Mouse (Mus musculus) adipocyte (in vitro differentiated cells): ENCODE data around the gene Rtn2.

Experiments used
- DNase-seq: peaks from one replicate; pipeline ENCODE4 v3.0.0-alpha.2; 2016; ENCODE audit warnings: low spot score

Gene Rtn2

DNA sequence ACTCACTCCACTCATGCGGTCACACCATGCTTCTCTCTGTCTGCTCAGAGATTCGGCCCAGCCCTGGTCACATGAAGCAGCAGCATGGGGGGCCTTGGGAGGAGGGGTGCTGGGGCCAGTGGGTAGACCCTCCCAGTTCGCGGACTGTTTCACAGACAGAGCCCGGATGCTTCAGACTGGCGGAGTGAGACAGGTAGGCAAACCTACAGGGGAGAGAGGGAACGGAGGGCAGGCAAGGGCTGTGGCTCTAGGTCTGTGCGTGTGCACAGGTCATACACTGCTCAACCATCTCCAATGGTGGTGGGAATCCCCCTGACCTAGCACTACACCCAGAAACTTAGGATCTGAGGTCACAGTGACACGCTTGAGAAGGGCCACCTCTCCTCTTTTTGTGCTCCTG, 37.0 kb downstream of the Rtn2 start:
- no peak for DNase-seq

- DNase-seq, result peak; percentile 89
These were observed 37.5 kb downstream of the Rtn2 start for GRCm38 (mm10) chr7:19319906-19320305.

DNA sequence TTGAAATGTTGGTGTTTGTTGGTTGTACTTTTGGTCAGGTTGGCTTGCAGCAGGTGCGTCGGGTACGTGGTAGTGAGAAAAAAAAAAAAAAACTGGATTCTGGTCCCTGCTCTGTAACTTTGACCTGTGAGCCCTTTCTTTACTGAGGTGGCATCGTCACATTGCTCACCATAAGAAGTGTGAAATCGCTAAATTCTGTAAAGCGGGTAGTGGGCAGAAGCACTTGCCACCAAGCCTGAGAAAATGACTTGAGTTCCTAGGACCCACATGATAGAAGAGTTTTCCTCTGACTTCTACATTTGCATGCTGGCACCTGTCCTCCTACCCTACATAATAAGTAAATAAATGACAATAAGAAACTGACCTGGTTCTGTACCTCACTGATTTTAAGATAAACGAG, 38.2 kb downstream of the Rtn2 start:
- no peak for DNase-seq

DNA sequence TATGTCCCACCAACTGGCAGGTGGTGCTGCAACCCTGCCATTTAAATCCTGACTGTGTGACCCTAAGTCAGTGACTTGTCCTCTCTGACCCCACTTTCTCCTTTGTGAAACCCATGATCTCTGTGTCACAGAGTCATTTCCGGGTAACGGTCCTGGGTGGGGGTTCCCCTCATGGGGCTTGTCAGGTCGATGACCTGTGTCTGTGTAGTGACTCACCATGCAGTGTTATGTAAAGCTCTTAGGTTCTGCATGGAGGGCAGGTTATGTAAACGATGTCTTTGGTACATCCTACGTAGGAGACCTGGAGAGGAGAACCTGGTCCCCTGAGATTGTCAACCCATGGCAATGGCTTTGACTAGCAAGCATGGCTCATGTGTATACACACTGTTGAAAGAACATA, 39.0 kb downstream of the Rtn2 start:
- DNase-seq, result no peak

GRCm38 (mm10) chr7:19322489-19322888, 40.1 kb downstream of the Rtn2 start:
- DNase-seq, result no peak

DNA sequence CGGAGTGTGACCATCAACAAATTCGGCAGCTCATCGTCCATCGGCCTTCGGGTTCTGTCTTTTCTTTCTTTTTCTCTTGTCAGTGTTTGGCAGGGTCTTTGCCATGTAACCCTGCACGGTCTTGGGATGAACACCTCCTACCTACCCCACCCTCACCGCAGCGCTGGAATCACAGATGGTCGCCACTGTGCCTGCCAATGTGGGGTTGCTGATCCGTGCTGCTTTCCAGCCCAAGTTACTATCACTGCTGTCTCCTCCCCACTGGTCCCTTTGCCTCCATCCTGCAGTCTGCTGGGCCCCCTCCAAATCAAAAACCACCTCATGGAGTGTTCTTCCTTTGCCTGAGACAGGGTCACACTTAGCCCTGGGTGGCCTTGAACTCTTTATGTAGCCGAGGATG, 41.8 kb downstream of the Rtn2 start:
- no peak for DNase-seq

- no peak for DNase-seq
These were observed 43.1 kb downstream of the Rtn2 start for GRCm38 (mm10) chr7:19325262-19326199.

- DNase-seq, result no peak
These were observed 43.9 kb downstream of the Rtn2 start for GRCm38 (mm10) chr7:19326359-19326758.

- peak; percentile 74 for DNase-seq
These were observed 44.7 kb downstream of the Rtn2 start for GRCm38 (mm10) chr7:19327128-19327527.

DNA sequence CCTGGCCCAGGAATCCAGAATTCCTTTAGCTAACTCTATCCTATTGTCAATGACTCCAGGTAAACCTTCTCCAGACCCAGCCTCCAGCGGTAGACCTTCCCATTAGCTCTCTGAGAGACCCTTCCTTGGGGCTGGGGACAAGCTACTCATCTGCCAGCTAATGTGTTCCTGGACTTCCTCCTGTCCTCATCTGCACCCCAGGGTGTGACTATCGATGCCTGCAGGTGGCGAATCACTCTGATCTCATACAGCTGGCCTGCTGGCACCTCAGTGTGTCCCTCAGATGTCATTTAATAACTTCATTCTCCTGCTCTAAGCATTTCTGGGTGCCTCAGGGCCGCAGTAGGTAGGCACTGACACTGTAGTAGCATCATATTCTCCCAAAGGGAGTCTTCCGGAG, 45.4 kb downstream of the Rtn2 start:
- no peak for DNase-seq

DNA sequence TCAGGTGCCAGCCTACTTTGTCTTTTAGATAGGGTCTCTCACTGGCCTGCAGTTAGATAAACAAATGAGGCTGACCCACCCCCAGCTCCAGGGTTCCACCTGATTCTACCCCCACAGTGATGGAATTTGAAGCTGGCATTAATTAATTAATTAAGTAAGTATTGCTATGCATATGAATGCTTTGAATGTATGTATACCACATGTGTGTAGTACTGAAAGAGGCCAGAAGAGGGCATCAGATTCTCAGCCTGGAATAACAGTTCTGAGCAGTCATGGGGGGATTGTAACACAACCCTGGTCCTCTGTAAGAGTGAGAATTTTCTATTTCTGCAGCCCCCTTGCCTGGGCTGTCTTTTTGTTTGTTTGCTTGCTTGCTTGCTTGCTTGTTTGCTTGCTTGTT, 46.0 kb downstream of the Rtn2 start:
- no peak for DNase-seq

- DNase-seq, result no peak
These were observed 49.5 kb downstream of the Rtn2 start for GRCm38 (mm10) chr7:19331910-19332309.

GRCm38 (mm10) chr7:19332709-19333352, 50.4 kb downstream of the Rtn2 start:
- DNase-seq, result peak; percentile 51

GRCm38 (mm10) chr7:19335583-19335982, 53.2 kb downstream of the Rtn2 start:
- no peak for DNase-seq

DNA sequence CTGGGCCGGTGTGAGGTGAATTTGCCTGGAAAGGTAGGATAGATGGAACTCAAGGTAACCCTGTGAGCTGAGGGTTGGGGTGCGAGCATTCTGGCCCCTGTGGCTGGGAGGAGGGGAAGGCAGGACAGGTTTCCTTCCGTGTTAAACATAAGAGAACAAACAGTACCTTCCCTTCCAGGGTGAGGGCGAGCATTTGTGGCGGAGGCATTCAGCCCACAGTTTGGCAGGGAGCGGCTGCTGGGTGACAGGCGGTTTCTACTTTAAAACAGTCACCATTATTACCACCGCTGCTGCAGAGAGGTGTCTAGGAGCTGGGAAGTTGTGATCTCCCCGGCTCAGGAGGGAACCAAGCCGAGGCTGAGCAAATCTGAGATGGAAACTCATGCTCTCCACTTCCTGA, 54.7 kb downstream of the Rtn2 start:
- DNase-seq, result no peak

DNA sequence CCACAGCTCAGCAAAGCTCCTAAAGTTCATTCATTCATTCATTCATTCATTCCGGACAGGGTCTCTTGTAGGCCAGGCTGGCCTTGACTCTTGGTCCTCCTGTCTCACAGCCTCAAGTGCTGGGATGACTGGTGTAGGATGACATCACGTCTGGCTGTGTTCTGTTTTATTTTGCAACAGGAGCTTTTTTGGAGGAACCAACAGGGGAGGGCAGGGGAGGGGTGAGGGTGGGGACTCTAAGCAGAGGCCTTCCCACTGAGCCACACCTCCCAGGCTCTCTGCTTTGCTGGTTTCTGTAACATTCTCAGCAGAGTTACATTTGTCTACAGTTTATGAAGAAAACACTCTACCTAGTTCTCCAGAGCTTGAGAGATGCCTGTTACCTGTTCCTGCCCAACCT, 55.6 kb downstream of the Rtn2 start:
- peak; percentile 73 for DNase-seq

GRCm38 (mm10) chr7:19338596-19338995, 56.2 kb downstream of the Rtn2 start:
- peak; percentile 62 for DNase-seq

- no peak for DNase-seq
These were observed 58.8 kb downstream of the Rtn2 start for GRCm38 (mm10) chr7:19341250-19341649.

DNA sequence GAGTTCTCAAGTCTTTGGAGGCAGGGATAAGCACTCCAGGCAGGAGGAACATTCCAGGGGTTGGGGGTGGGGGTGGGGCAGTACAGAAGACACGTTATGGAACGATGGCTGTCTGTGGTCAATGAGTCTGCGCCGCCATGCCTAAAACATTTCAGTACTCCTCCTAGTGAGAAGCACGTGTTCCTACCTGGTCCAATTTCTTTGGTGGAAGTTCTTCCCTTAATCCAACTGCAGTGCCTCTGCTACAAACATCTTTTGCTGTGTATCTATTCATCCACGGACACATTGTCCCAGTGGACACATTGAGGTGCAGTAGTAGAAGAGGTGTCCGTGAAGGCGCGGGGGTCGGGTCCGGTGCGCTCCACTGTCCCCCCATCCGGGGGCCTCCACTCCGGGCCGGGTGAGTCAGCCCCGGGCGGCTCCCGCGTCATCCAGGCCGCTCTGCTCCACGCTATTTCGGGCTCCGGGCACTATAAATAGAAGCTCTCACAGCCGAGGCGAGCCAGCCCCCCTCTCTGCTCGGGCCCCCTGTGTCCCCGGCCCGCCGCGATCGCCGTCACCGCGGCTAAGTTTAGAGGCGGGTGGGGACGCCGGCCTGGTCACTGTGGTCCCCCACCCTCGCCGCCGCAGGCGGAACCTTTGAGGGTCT, 59.5 kb downstream of the Rtn2 start:
- no peak for DNase-seq

DNA sequence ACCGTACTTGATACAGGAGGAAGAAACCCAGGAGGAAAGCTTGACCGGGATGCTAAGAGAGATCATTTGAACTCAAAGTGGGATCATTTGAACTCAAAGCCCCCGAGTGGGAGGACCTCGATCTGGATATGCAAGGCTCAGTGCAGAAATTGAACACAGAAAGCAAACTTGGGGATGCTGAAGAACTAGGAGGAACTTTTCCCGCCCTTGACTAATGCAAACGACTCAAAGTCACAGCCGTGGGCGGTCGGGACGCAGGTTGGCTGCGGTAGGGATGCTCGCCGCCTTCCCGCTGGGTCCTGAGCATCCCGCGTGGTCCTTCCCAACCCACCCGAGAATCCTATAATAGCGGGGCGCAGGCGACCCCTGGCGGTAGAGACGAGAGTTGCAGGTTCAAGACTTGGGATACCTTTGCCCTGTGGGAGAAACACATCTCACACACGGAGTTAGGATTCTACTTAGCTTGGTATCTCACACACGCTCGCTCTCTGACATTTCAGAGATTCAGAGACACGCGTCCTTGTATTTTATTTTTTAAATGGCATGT, 60.1 kb downstream of the Rtn2 start:
- peak; percentile 70 for DNase-seq

- DNase-seq, result peak; percentile 88
These were observed 60.9 kb downstream of the Rtn2 start for GRCm38 (mm10) chr7:19343210-19343808.

DNA sequence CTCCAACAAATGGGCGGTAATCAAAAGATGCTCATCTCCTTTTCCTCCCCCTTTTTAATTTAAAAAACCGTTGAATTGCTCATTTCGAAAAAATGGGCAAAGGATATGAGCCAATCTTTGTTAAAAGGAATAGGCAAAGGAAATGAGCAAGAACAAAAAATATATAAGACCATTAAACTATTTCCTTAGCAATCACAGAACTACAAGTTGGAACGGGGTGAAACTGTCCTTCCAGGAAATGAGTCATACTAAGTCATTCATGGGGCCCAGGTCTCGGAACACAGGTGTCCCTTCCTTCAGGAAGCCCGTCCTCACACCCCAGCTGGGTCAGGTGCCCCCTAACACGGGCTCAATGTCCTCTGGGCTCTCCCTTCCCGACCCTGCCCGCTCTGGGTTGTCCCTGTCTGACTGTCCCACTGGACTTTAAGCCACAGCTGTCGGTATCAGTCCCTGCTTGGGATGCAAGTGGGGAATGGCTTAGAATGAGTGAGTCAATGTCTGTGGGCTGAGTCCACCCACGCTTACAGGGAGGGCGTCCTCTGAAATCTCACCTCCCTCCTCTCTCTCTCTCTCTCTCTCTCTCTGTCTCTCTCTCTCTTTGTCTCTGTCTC, 61.9 kb downstream of the Rtn2 start, which contains the start of gene Ercc1:
Gene Ercc1 (plus strand): TSS at position 542 of the 611 bp plus-strand sequence.
- no peak for DNase-seq
